Mouse (Mus musculus): Measurements from ENCODE around the gene Slc2a8. TPM values are rescaled to one million over a fixed set of nuclear protein-coding genes. Genes with fewer than 3 reads are reported as not detected.

Gene Slc2a8
- polyA plus RNA-seq, 1 experiment from 2014 or later: 10.1 TPM

DNA sequence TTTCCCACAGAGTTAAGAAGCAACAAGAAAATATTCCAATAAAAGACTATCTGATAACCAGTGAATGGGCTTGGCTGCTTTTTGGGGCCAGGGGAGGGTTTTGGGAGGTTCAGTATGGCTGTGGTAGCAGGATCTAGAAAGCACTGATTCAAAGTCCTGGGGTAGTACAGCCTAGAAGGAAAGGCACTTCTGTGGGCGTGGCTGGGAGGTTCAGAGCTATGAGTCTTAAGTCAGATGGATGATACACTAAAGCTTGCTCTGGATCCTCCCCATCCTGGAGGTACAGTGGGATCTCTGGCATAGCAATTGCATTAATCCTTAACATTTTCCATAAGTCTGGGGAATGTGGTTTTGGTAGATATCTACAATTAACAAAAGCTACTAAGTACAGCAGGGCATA, 17.9 kb downstream of the Slc2a8 start:
- ATAC-seq (replicated peaks; ENCODE audit: insufficient number of reproducible peaks, low FRiP score, low TSS enrichment, low read depth): no peak
- Histone ChIP-seq H3K4me1 (ENCODE audit: control insufficient read depth, insufficient read depth, low read length) (peaks cover 7% of the 10 kb centered on the region), H3K4me2 (ENCODE audit: low read depth, low read length) (no peak overlapping the region; the same call in 1 of the 2 replicates), H3K27me3 (ENCODE audit: control insufficient read depth, insufficient read depth, low read length) (no peaks in the 10 kb centered on the region), H3K4me3 (ENCODE audit: low read depth, low read length) (0 out of 2 replicates have a peak overlapping the region, but pooled peaks have one; percentile 92), H3K9me3 (replicated peaks; ENCODE audit: control insufficient read depth, low read length) (no peaks in the 10 kb centered on the region), H3K9ac (replicated peaks; ENCODE audit: low read length) (no peak overlapping the region), H3K36me3 (replicated peaks; ENCODE audit: control insufficient read depth, insufficient read depth, low read depth, low read length) (peaks cover 10% of the 10 kb centered on the region), H3K27ac (replicated peaks; ENCODE audit: low read depth, low read length) (no peak overlapping the region)
- WGBS: 76% methylated on average over 1 of the region's 1 CpGs
- DNase-seq (ENCODE audit: low spot score): no peak

DNA sequence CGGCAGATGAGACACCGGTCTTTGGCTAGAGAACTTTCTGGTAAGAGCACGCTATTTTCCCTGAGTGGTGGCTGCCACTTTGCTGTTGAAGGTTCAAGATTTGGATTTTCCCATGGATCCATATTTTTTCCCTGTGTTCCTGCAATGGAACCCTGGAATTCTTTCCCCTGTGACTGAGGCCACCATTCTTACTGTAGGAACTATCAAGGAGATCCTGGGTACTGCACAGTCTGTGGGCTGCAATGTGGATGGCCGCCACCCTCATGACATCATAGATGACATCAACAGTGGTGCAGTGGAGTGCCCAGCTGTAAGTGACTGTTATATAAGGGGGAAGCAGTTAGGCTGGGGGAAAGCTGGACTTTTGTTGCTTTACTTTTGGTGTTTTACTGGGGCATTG, 18.3 kb downstream of the Slc2a8 start:
- WGBS: 76% methylated on average over 4 of the region's 4 CpGs
- H3K4me3 ChIP-seq (ENCODE audit: low read depth, low read length): peak overlapping the region; percentile 92
- no peak for ATAC-seq (replicated peaks; ENCODE audit: insufficient number of reproducible peaks, low FRiP score, low TSS enrichment, low read depth)
- no peaks in the 10 kb centered on the region for H3K27me3 ChIP-seq (ENCODE audit: control insufficient read depth, insufficient read depth, low read length)
- H3K9ac ChIP-seq (replicated peaks; ENCODE audit: low read length): peak overlapping the region; percentile 97; the same call in 1 of the 2 replicates
- H3K27ac ChIP-seq (replicated peaks; ENCODE audit: low read depth, low read length): no peak overlapping the region
- peaks cover 7% of the 10 kb centered on the region for H3K4me1 ChIP-seq (ENCODE audit: control insufficient read depth, insufficient read depth, low read length)
- peak overlapping the region; percentile 87 for H3K4me2 ChIP-seq (ENCODE audit: low read depth, low read length)
- H3K36me3 ChIP-seq (replicated peaks; ENCODE audit: control insufficient read depth, insufficient read depth, low read depth, low read length): peaks cover 10% of the 10 kb centered on the region
- no peaks in the 10 kb centered on the region for H3K9me3 ChIP-seq (replicated peaks; ENCODE audit: control insufficient read depth, low read length)
- no peak for DNase-seq (ENCODE audit: low spot score)

DNA sequence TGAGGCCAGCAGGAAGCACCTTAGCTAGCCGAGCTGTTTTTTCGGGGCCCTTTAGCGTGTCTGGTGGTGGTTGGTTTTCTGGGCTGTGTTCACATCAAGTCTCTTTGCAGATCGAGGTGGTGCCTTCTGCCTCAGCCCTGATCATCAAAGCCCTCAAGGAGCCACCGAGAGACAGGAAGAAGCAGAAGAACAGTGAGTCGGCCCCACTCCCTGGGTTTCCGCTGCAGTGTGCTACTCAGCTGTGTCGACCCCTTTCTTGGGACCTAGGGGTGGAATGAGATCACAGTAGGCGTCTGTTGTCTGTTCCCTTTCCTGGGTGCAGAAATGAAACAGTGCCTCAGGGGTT, 19.0 kb downstream of the Slc2a8 start:
- Histone ChIP-seq H3K27me3 (ENCODE audit: control insufficient read depth, insufficient read depth, low read length) (no peaks in the 10 kb centered on the region), H3K9me3 (replicated peaks; ENCODE audit: control insufficient read depth, low read length) (no peaks in the 10 kb centered on the region), H3K4me3 (ENCODE audit: low read depth, low read length) (peak overlapping the region; percentile 92), H3K9ac (replicated peaks; ENCODE audit: low read length) (peak overlapping the region; percentile 97), H3K27ac (replicated peaks; ENCODE audit: low read depth, low read length) (0 out of 2 replicates have a peak overlapping the region, but pooled peaks have one; percentile 80), H3K4me1 (ENCODE audit: control insufficient read depth, insufficient read depth, low read length) (peaks cover 7% of the 10 kb centered on the region), H3K4me2 (ENCODE audit: low read depth, low read length) (peak overlapping the region; percentile 87), H3K36me3 (replicated peaks; ENCODE audit: control insufficient read depth, insufficient read depth, low read depth, low read length) (peaks cover 10% of the 10 kb centered on the region)
- WGBS: 8% methylated on average over 9 of the region's 9 CpGs
- no peak for ATAC-seq (replicated peaks; ENCODE audit: insufficient number of reproducible peaks, low FRiP score, low TSS enrichment, low read depth)
- no peak for DNase-seq (ENCODE audit: low spot score)

DNA sequence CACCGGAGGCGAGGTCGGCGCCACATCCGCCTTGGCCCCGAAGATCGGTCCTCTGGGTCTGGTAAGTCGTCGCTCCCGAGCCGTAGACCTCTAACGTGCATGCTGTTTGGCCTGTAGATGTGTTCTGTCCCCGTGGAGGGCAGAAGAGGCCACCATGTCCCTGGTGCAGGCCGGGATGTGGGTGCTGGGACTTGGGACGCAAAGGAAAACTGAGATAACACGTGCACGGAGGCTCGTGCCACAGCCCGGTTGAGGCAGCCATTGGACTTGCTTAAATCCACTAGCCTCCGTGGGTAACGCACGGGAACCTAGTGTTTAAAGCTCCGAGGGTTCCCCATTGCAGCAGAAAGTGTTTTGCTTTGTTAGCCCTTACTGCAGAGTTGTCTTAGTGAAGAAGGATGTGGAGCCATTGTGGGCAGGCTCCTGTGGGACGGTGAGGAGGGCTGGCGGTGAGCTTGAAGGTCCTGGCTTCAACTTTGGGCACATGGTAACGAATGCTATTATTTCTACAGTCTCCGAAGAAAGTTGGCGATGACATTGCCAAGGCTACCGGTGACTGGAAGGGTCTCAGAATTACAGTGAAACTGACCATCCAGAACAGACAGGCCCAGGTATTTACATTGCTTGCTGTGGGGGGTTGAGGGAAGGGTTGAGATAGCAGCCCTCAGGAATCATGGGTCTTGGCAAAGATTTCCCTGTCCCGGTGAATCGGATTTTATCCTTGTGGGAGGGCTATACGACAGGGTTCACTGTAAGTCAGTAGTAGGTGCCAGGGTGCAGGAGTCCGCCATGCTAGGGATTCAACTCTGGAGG, 19.6 kb downstream of the Slc2a8 start:
- ATAC-seq (replicated peaks; ENCODE audit: insufficient number of reproducible peaks, low FRiP score, low TSS enrichment, low read depth): no peak
- peak overlapping the region; percentile 97 for H3K9ac ChIP-seq (replicated peaks; ENCODE audit: low read length)
- peak overlapping the region; percentile 87 for H3K4me2 ChIP-seq (ENCODE audit: low read depth, low read length)
- peak; percentile 32 for DNase-seq (ENCODE audit: low spot score)
- no peaks in the 10 kb centered on the region for H3K27me3 ChIP-seq (ENCODE audit: control insufficient read depth, insufficient read depth, low read length)
- H3K4me3 ChIP-seq (ENCODE audit: low read depth, low read length): peak overlapping the region; percentile 92
- under 1% methylated on average over 33 of the region's 33 CpGs for WGBS
- no peaks in the 10 kb centered on the region for H3K9me3 ChIP-seq (replicated peaks; ENCODE audit: control insufficient read depth, low read length)
- H3K27ac ChIP-seq (replicated peaks; ENCODE audit: low read depth, low read length): peak overlapping the region; percentile 80
- peaks cover 4% of the 10 kb centered on the region; the same call in 1 of the 2 replicates for H3K4me1 ChIP-seq (ENCODE audit: control insufficient read depth, insufficient read depth, low read length)
- peaks cover 10% of the 10 kb centered on the region for H3K36me3 ChIP-seq (replicated peaks; ENCODE audit: control insufficient read depth, insufficient read depth, low read depth, low read length)

DNA sequence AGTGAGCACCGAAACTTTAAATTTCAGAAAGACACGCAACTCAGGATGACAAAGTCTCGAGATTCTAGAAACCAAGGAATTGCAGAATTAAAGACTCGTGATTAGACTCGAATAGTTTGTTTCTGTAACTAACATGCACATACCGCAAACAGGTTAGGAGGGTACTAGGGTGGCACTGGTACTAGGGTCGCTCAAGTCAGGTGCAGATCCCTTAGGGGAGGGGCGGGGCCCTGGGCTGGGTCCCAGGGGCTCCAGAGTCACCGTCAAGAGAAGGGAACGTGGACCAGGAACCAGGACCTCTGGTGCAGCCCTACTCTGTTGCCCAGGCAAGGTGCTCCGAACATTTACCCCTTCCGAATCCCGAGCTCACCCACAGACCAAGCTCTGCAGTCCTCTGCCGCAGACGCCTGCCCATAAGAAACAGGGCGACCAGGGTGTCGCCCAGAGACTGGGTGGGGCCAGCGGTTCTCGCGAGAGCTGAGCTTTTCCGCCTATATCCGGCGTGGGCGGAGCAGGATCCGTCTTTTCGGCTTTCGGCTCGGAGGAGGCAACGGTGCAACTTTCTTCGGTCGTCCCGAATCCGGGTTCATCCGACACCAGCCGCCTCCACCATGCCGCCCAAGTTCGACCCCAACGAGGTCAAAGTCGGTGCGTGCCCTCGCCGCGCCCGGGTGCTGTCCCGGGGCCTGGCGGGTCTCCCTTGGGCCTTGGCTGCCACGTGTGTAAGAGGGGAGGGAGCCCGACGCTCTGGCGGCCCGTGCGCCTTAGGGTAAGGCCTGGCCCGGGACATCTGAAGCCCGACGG, 20.5 kb downstream of the Slc2a8 start, which contains the start of the genes Rpl12 and Lrsam1:
Rpl12 (plus strand) TSS at position 368 of the 804 bp plus-strand sequence.
Lrsam1 (minus strand) TSS at position 423 of the 804 bp plus-strand sequence.
- WGBS: 3% methylated on average over 55 of the region's 55 CpGs
- peak; percentile 88 for ATAC-seq (replicated peaks; ENCODE audit: insufficient number of reproducible peaks, low FRiP score, low TSS enrichment, low read depth)
- peaks cover 4% of the 10 kb centered on the region; the same call in 1 of the 2 replicates for H3K4me1 ChIP-seq (ENCODE audit: control insufficient read depth, insufficient read depth, low read length)

DNA sequence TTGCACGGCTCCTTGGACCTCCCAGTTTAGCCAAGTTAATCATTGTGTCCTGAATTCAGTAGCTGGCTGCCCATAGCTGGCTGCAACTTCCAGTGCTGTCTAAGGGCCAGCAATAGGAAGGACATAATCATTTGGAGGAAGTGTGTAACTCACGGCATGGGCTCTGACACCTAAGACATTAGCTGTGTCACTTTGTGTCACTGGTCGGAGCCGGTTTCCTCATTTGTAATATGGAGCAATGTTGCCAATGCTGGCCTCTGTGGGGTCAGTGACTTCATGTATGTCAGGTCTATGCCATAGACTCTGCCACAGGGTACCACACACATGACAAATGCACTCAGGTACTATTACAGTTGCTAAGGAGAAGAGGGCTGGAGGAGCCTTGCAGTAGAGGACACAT, 21.6 kb downstream of the Slc2a8 start:
- peak overlapping the region; percentile 92; the same call in 1 of the 2 replicates for H3K4me3 ChIP-seq (ENCODE audit: low read depth, low read length)

More for the DNA sequence above, 20.5 kb downstream of the Slc2a8 start, which contains the start of the genes Rpl12 and Lrsam1:
- peak; percentile 95 for DNase-seq (ENCODE audit: low spot score)
- Histone ChIP-seq H3K36me3 (replicated peaks; ENCODE audit: control insufficient read depth, insufficient read depth, low read depth, low read length) (peaks cover 10% of the 10 kb centered on the region), H3K9me3 (replicated peaks; ENCODE audit: control insufficient read depth, low read length) (no peaks in the 10 kb centered on the region), H3K9ac (replicated peaks; ENCODE audit: low read length) (peak within 1 kb of the TSS; percentile 97), H3K27me3 (ENCODE audit: control insufficient read depth, insufficient read depth, low read length) (no peaks in the 10 kb centered on the region), H3K27ac (replicated peaks; ENCODE audit: low read depth, low read length) (peak within 1 kb of the TSS; percentile 80), H3K4me2 (ENCODE audit: low read depth, low read length) (peak within 1 kb of the TSS; percentile 87), H3K4me3 (ENCODE audit: low read depth, low read length) (peak within 1 kb of the TSS; percentile 92)

DNA sequence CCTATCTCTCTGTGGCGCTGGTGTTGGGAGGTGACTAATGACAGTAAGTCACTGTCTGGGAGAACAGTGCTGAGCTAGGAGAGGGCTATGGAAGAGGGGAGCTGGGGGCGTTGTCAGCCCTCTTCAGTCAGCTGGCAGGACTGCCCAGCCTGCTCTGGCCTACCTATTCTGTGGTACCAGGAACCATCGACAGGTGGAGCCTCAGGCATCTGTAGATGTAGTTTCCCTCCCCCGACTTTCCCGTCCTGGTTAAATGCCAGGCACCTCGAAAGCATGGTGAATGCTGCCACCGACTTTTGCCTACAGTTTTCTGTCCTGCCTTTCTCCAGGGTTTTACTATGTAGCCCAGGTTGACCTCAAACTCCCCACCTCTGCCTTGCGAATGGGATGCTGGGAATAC, 24.5 kb downstream of the Slc2a8 start:
- H3K4me2 ChIP-seq (ENCODE audit: low read depth, low read length): no peak overlapping the region
- H3K27ac ChIP-seq (replicated peaks; ENCODE audit: low read depth, low read length): no peak overlapping the region
- H3K9me3 ChIP-seq (replicated peaks; ENCODE audit: control insufficient read depth, low read length): no peaks in the 10 kb centered on the region
- DNase-seq (ENCODE audit: low spot score) (peak; percentile 28), ATAC-seq (replicated peaks; ENCODE audit: insufficient number of reproducible peaks, low FRiP score, low TSS enrichment, low read depth) (no peak)
- no peaks in the 10 kb centered on the region for H3K27me3 ChIP-seq (ENCODE audit: control insufficient read depth, insufficient read depth, low read length)
- H3K36me3 ChIP-seq (replicated peaks; ENCODE audit: control insufficient read depth, insufficient read depth, low read depth, low read length): no peaks in the 10 kb centered on the region; the same call in 1 of the 2 replicates
- no peak overlapping the region for H3K9ac ChIP-seq (replicated peaks; ENCODE audit: low read length)
- H3K4me1 ChIP-seq (ENCODE audit: control insufficient read depth, insufficient read depth, low read length): peaks cover 4% of the 10 kb centered on the region; the same call in 1 of the 2 replicates
- no peak overlapping the region for H3K4me3 ChIP-seq (ENCODE audit: low read depth, low read length)
- 53% methylated on average over 8 of the region's 8 CpGs for WGBS

More for the DNA sequence above, 21.6 kb downstream of the Slc2a8 start:
- H3K27me3 ChIP-seq (ENCODE audit: control insufficient read depth, insufficient read depth, low read length): no peaks in the 10 kb centered on the region
- no peaks in the 10 kb centered on the region for H3K9me3 ChIP-seq (replicated peaks; ENCODE audit: control insufficient read depth, low read length)
- no peak for ATAC-seq (replicated peaks; ENCODE audit: insufficient number of reproducible peaks, low FRiP score, low TSS enrichment, low read depth)
- H3K36me3 ChIP-seq (replicated peaks; ENCODE audit: control insufficient read depth, insufficient read depth, low read depth, low read length): peaks cover 10% of the 10 kb centered on the region
- no peak overlapping the region; the same call in 1 of the 2 replicates for H3K4me2 ChIP-seq (ENCODE audit: low read depth, low read length)
- 85% methylated on average over 4 of the region's 4 CpGs for WGBS
- no peak overlapping the region; the same call in 1 of the 2 replicates for H3K9ac ChIP-seq (replicated peaks; ENCODE audit: low read length)
- peaks cover 4% of the 10 kb centered on the region; the same call in 1 of the 2 replicates for H3K4me1 ChIP-seq (ENCODE audit: control insufficient read depth, insufficient read depth, low read length)
- no peak for DNase-seq (ENCODE audit: low spot score)
- no peak overlapping the region for H3K27ac ChIP-seq (replicated peaks; ENCODE audit: low read depth, low read length)
